Mouse (Mus musculus): ENCODE results near the gene Asb14. TPM values are rescaled to one million over a fixed set of nuclear protein-coding genes. Genes with fewer than 3 reads are reported as not detected.
A peak's percentile ranks its signal among the peaks of the same experiment; 100 is the strongest.

Gene Asb14
- polyA plus RNA-seq (2012; rRNA removed), result not detected in 2 replicates

- 91% methylated on average over 4 of the region's 4 CpGs for WGBS
- TF ChIP-seq POLR2A (IDR thresholded peaks at IDR 0.05; ENCODE audit: low read depth, low read length) (no peak), CTCF (IDR thresholded peaks at IDR 0.05; ENCODE audit: extremely low read depth, insufficient read depth, insufficient read length, insufficient replicate concordance) (no peak)
These were observed at the start of gene Asb14 for GRCm38 (mm10) chr14:26894392-26894791. Gene Asb14 (plus strand): TSS chr14:26894557.

GRCm38 (mm10) chr14:26853053-26853452 lies 41.3 kb upstream of the Asb14 start:
- Histone ChIP-seq H3K27ac (ENCODE audit: insufficient read depth, low read length) (no peak overlapping the region), H3K27me3 (ENCODE audit: control insufficient read depth, insufficient read depth, low read length) (no peaks in the 10 kb centered on the region), H3K4me3 (ENCODE audit: extremely low read depth, insufficient read depth, insufficient read length) (no peak overlapping the region), H3K36me3 (ENCODE audit: control insufficient read depth, insufficient read depth, low read length) (no peaks in the 10 kb centered on the region), H3K4me1 (ENCODE audit: control insufficient read depth, insufficient read depth, insufficient read length) (no peaks in the 10 kb centered on the region)
- TF ChIP-seq CTCF (IDR thresholded peaks at IDR 0.05; ENCODE audit: extremely low read depth, insufficient read depth, insufficient read length, insufficient replicate concordance) (no peak), POLR2A (IDR thresholded peaks at IDR 0.05; ENCODE audit: low read depth, low read length) (no peak)
- WGBS, result 61% methylated on average over 8 of the region's 8 CpGs
- peak in 1 of 2 experiments; percentile 12 for DNase-seq (ENCODE audit: low read depth in 1 of 2, low spot score in 2 of 2)

More at GRCm38 (mm10) chr14:26894392-26894791, at the start of gene Asb14:
- no peak within 1 kb of the TSS for H3K27ac ChIP-seq (ENCODE audit: insufficient read depth, low read length)
- H3K4me1 ChIP-seq (ENCODE audit: control insufficient read depth, insufficient read depth, insufficient read length), result no peaks in the 10 kb centered on the region
- H3K36me3 ChIP-seq (ENCODE audit: control insufficient read depth, insufficient read depth, low read length), result no peaks in the 10 kb centered on the region
- H3K27me3 ChIP-seq (ENCODE audit: control insufficient read depth, insufficient read depth, low read length), result no peaks in the 10 kb centered on the region
- no peak for DNase-seq (ENCODE audit: low read depth in 1 of 2, low spot score in 2 of 2)
- no peak within 1 kb of the TSS for H3K4me3 ChIP-seq (ENCODE audit: extremely low read depth, insufficient read depth, insufficient read length)

GRCm38 (mm10) chr14:26854066-26854465 lies 40.3 kb upstream of the Asb14 start:
- Histone ChIP-seq H3K36me3 (ENCODE audit: control insufficient read depth, insufficient read depth, low read length) (no peaks in the 10 kb centered on the region), H3K4me1 (ENCODE audit: control insufficient read depth, insufficient read depth, insufficient read length) (no peaks in the 10 kb centered on the region), H3K4me3 (ENCODE audit: extremely low read depth, insufficient read depth, insufficient read length) (no peak overlapping the region), H3K27me3 (ENCODE audit: control insufficient read depth, insufficient read depth, low read length) (no peaks in the 10 kb centered on the region), H3K27ac (ENCODE audit: insufficient read depth, low read length) (no peak overlapping the region)
- TF ChIP-seq CTCF (IDR thresholded peaks at IDR 0.05; ENCODE audit: extremely low read depth, insufficient read depth, insufficient read length, insufficient replicate concordance), result no peak
- no peak for TF ChIP-seq POLR2A (IDR thresholded peaks at IDR 0.05; ENCODE audit: low read depth, low read length)
- WGBS, result 80% methylated on average over 2 of the region's 2 CpGs
- DNase-seq (ENCODE audit: low read depth in 1 of 2, low spot score in 2 of 2), result no peak

GRCm38 (mm10) chr14:26858364-26858763 lies 36.0 kb upstream of the Asb14 start:
- no peak for TF ChIP-seq CTCF (IDR thresholded peaks at IDR 0.05; ENCODE audit: extremely low read depth, insufficient read depth, insufficient read length, insufficient replicate concordance)
- no peak for TF ChIP-seq POLR2A (IDR thresholded peaks at IDR 0.05; ENCODE audit: low read depth, low read length)
- peak; percentile 21 to 47 for DNase-seq (ENCODE audit: low read depth in 1 of 2, low spot score in 2 of 2)
- Histone ChIP-seq H3K27ac (ENCODE audit: insufficient read depth, low read length) (peak overlapping the region; percentile 23; the same call in 1 of the 2 replicates), H3K36me3 (ENCODE audit: control insufficient read depth, insufficient read depth, low read length) (no peaks in the 10 kb centered on the region), H3K4me1 (ENCODE audit: control insufficient read depth, insufficient read depth, insufficient read length) (no peaks in the 10 kb centered on the region), H3K27me3 (ENCODE audit: control insufficient read depth, insufficient read depth, low read length) (no peaks in the 10 kb centered on the region), H3K4me3 (ENCODE audit: extremely low read depth, insufficient read depth, insufficient read length) (no peak overlapping the region)
- WGBS, result 8% methylated on average over 2 of the region's 2 CpGs

GRCm38 (mm10) chr14:26859024-26859423 lies 35.3 kb upstream of the Asb14 start:
- no peak for DNase-seq (ENCODE audit: low read depth in 1 of 2, low spot score in 2 of 2)
- Histone ChIP-seq H3K36me3 (ENCODE audit: control insufficient read depth, insufficient read depth, low read length) (no peaks in the 10 kb centered on the region), H3K4me3 (ENCODE audit: extremely low read depth, insufficient read depth, insufficient read length) (no peak overlapping the region), H3K4me1 (ENCODE audit: control insufficient read depth, insufficient read depth, insufficient read length) (no peaks in the 10 kb centered on the region), H3K27me3 (ENCODE audit: control insufficient read depth, insufficient read depth, low read length) (no peaks in the 10 kb centered on the region), H3K27ac (ENCODE audit: insufficient read depth, low read length) (no peak overlapping the region)
- 97% methylated on average over 3 of the region's 3 CpGs for WGBS
- no peak for TF ChIP-seq POLR2A (IDR thresholded peaks at IDR 0.05; ENCODE audit: low read depth, low read length)
- TF ChIP-seq CTCF (IDR thresholded peaks at IDR 0.05; ENCODE audit: extremely low read depth, insufficient read depth, insufficient read length, insufficient replicate concordance), result no peak

GRCm38 (mm10) chr14:26867356-26867755 lies 27.0 kb upstream of the Asb14 start:
- Histone ChIP-seq H3K27me3 (ENCODE audit: control insufficient read depth, insufficient read depth, low read length) (no peaks in the 10 kb centered on the region), H3K36me3 (ENCODE audit: control insufficient read depth, insufficient read depth, low read length) (no peaks in the 10 kb centered on the region), H3K4me1 (ENCODE audit: control insufficient read depth, insufficient read depth, insufficient read length) (no peaks in the 10 kb centered on the region), H3K27ac (ENCODE audit: insufficient read depth, low read length) (no peak overlapping the region), H3K4me3 (ENCODE audit: extremely low read depth, insufficient read depth, insufficient read length) (no peak overlapping the region)
- TF ChIP-seq CTCF (IDR thresholded peaks at IDR 0.05; ENCODE audit: extremely low read depth, insufficient read depth, insufficient read length, insufficient replicate concordance), result 0 out of 2 replicates have a peak, but pooled peaks have one; percentile 6
- no peak for TF ChIP-seq POLR2A (IDR thresholded peaks at IDR 0.05; ENCODE audit: low read depth, low read length)
- 83% methylated on average over 9 of the region's 9 CpGs for WGBS
- DNase-seq (ENCODE audit: low read depth in 1 of 2, low spot score in 2 of 2), result no peak

- no peak overlapping the region for H3K4me3 ChIP-seq (ENCODE audit: extremely low read depth, insufficient read depth, insufficient read length)
- H3K27ac ChIP-seq (ENCODE audit: insufficient read depth, low read length), result no peak overlapping the region
- TF ChIP-seq CTCF (IDR thresholded peaks at IDR 0.05; ENCODE audit: extremely low read depth, insufficient read depth, insufficient read length, insufficient replicate concordance), result no peak
- TF ChIP-seq POLR2A (IDR thresholded peaks at IDR 0.05; ENCODE audit: low read depth, low read length), result no peak
- H3K36me3 ChIP-seq (ENCODE audit: control insufficient read depth, insufficient read depth, low read length), result no peaks in the 10 kb centered on the region
- no peaks in the 10 kb centered on the region for H3K27me3 ChIP-seq (ENCODE audit: control insufficient read depth, insufficient read depth, low read length)
- no peaks in the 10 kb centered on the region for H3K4me1 ChIP-seq (ENCODE audit: control insufficient read depth, insufficient read depth, insufficient read length)
- no peak for DNase-seq (ENCODE audit: low read depth in 1 of 2, low spot score in 2 of 2)
- WGBS, result 62% methylated on average over 5 of the region's 5 CpGs
These were observed 26.1 kb upstream of the Asb14 start for GRCm38 (mm10) chr14:26868299-26868698.

Measured in spleen, adult 2 months (tissue).